Mouse (Mus musculus): ENCODE data around the gene Zfand2a.

DNA sequence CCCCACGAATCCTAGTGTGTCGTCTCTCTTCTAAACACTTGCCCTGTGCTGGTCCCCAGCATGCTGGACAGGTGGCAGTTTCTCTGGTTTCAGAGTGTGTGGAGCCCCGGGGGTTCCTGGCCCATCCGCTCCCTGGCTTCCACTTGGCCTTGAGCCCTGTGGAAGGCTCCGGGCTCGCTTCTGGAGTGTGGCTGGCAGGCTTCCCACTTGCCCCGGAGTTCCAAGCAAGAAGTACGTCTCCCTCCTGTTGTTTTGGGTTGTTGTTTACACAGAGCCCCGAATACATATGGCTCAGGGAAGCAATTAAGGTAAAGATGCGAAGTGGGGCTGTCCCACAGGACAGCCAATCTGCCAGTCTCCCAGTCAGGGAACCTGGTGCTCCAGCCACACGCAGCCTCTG is 31.9 kb upstream of the Zfand2a start:
- TF ChIP-seq GATA1 (IDR thresholded peaks at IDR 0.05; ENCODE audit: low read length) (no peak), TAL1 (IDR thresholded peaks at IDR 0.05; ENCODE audit: low read length) (no peak)

All from erythroblast, embryonic 14.5 days (primary cell).